Mouse (Mus musculus): ENCODE results near the gene Lmbrd1. TPM values are rescaled to one million over a fixed set of nuclear protein-coding genes. Genes with fewer than 3 reads are reported as not detected.
"Not testable (repeated sequence)": the region's sequence is repeated elsewhere in the genome, so short reads cannot be mapped to it uniquely, and the experiment has no call there.

The Lmbrd1 gene
- polyA plus RNA-seq (2015; fragmentation: Nextera tagmentation; extraction: Ambion mirVana), result 26.1 and 28.0 TPM in 2 replicates

- no peaks in the 10 kb centered on the region for H3K36me3 ChIP-seq (replicated peaks; ENCODE audit: insufficient read depth, low read length)
- peak within 1 kb of the TSS; percentile 75 for H3K4me2 ChIP-seq (ENCODE audit: low read depth, low read length)
- peak within 1 kb of the TSS; percentile 85 for H3K4me3 ChIP-seq (ENCODE audit: low read depth, low read length)
- H3K4me1 ChIP-seq (ENCODE audit: insufficient read depth), result peaks cover 8% of the 10 kb centered on the region; the same call in 1 of the 2 replicates
- H3K27ac ChIP-seq (ENCODE audit: low read depth), result peak within 1 kb of the TSS; percentile 89
- peak; percentile 96 for DNase-seq
- no peaks in the 10 kb centered on the region for H3K27me3 ChIP-seq (ENCODE audit: insufficient read depth, low read length)
- H3K9ac ChIP-seq (replicated peaks), result peak within 1 kb of the TSS; percentile 91
- WGBS (ENCODE audit: insufficient replicate concordance), result under 1% methylated on average over 45 of the region's 54 CpGs
- peak; percentile 96 for ATAC-seq
- H3K9me3 ChIP-seq (ENCODE audit: low read length), result no peaks in the 10 kb centered on the region
- TF ChIP-seq EP300 (IDR thresholded peaks at IDR 0.05; ENCODE audit: low read depth) (no peak), CTCF (IDR thresholded peaks at IDR 0.05; ENCODE audit: low read depth) (peak; percentile 85)
Measured at GRCm38 (mm10) chr1:24678205-24678917, at the start of gene Lmbrd1. Lmbrd1 (plus strand) TSS chr1:24678630.

DNA sequence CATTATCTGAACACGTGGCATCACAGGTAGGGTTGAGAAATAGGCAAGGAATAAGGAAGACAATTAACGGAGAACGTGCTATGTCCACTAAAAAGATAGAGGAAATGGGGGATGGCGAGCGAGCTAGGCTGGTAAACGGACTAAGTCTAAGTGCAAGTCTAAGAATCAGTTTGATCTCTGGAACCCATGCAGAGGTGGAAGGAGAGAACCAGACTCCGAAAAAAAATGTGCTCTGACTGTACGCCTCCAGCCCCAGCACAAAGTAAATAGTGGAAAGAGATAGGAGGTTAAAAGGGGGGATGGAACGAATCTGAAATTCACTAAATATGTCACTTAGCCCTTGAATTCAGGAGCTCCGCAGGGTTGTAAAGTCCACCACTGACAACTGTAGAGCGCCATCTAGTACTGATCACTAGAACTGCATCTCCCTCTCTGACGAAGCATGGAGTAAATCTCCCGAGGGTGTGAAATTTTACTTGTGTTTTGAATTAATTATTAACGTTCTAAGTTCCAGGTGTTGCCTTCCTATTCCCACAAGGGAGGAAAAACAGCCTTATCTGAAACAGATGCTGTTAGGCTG is 44.8 kb upstream of the Lmbrd1 start:
- TF ChIP-seq CTCF (IDR thresholded peaks at IDR 0.05; ENCODE audit: low read depth) (peak; percentile 52), EP300 (IDR thresholded peaks at IDR 0.05; ENCODE audit: low read depth) (no peak)
- Histone ChIP-seq H3K9ac (replicated peaks) (no peak overlapping the region), H3K27me3 (ENCODE audit: insufficient read depth, low read length) (no peaks in the 10 kb centered on the region), H3K4me3 (ENCODE audit: low read depth, low read length) (no peak overlapping the region), H3K27ac (ENCODE audit: low read depth) (no peak overlapping the region), H3K9me3 (ENCODE audit: low read length) (no peaks in the 10 kb centered on the region), H3K4me1 (ENCODE audit: insufficient read depth) (no peaks in the 10 kb centered on the region), H3K4me2 (ENCODE audit: low read depth, low read length) (no peak overlapping the region), H3K36me3 (replicated peaks; ENCODE audit: insufficient read depth, low read length) (no peaks in the 10 kb centered on the region)
- WGBS (ENCODE audit: insufficient replicate concordance), result 28% methylated on average over 14 of the region's 14 CpGs
- DNase-seq (no peak), ATAC-seq (no peak)

DNA sequence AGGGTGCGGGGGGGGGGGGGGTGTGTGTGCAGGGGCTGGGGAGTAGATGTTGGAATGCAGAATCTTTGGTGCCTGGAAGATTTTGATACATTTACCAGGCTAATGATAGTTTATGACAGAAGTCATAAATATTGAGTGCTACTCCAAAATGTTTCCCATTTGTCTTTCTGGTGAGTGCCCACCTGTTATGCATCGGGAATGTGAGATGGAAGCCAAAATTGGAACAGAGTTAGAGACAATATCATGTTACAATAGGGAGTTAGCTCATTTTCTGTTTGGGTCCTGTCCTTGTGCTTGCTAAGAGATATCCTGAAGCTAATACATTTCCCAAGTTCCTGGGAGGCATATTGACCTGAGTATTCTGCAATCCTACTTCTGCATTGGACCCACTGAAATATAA is 28.3 kb upstream of the Lmbrd1 start:
- TF ChIP-seq CTCF (IDR thresholded peaks at IDR 0.05; ENCODE audit: low read depth), result no peak
- no peak for TF ChIP-seq EP300 (IDR thresholded peaks at IDR 0.05; ENCODE audit: low read depth)
- Histone ChIP-seq H3K36me3 (replicated peaks; ENCODE audit: insufficient read depth, low read length) (no peaks in the 10 kb centered on the region), H3K4me2 (ENCODE audit: low read depth, low read length) (no peak overlapping the region), H3K4me1 (ENCODE audit: insufficient read depth) (no peaks in the 10 kb centered on the region), H3K27me3 (ENCODE audit: insufficient read depth, low read length) (no peaks in the 10 kb centered on the region), H3K9ac (replicated peaks) (no peak overlapping the region), H3K4me3 (ENCODE audit: low read depth, low read length) (no peak overlapping the region), H3K27ac (ENCODE audit: low read depth) (no peak overlapping the region), H3K9me3 (ENCODE audit: low read length) (no peaks in the 10 kb centered on the region)
- no peak for DNase-seq
- WGBS (ENCODE audit: insufficient replicate concordance), result 52% methylated on average over 2 of the region's 2 CpGs
- ATAC-seq, result no peak

DNA sequence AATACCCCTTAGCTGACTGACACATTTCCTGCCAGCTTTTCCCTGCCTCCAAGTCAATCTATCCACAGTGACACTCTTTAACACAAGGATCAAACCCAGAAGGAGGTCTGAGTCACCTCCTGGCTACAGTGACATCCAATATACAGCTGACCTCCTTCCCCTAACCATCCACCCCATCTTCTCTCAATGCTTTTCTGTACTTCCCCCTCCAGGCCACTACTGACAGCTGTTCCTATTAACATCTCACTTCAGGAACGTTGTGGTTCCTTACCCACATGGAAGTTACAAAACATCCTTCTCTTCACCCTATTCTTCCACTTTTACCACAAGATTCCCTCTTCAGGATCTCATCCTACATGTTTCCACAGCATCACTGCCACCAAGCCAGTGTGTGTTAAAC is 18.5 kb upstream of the Lmbrd1 start:
- no peak overlapping the region for H3K4me2 ChIP-seq (ENCODE audit: low read depth, low read length)
- DNase-seq, result no peak
- H3K4me3 ChIP-seq (ENCODE audit: low read depth, low read length), result no peak overlapping the region
- no peaks in the 10 kb centered on the region for H3K27me3 ChIP-seq (ENCODE audit: insufficient read depth, low read length)
- no peak overlapping the region for H3K9ac ChIP-seq (replicated peaks)
- no peak for ATAC-seq
- H3K4me1 ChIP-seq (ENCODE audit: insufficient read depth), result no peaks in the 10 kb centered on the region
- H3K27ac ChIP-seq (ENCODE audit: low read depth), result no peak overlapping the region
- WGBS (ENCODE audit: insufficient replicate concordance), result 34% methylated on average over 1 of the region's 1 CpGs
- no peaks in the 10 kb centered on the region for H3K36me3 ChIP-seq (replicated peaks; ENCODE audit: insufficient read depth, low read length)
- TF ChIP-seq EP300 (IDR thresholded peaks at IDR 0.05; ENCODE audit: low read depth) (no peak), CTCF (IDR thresholded peaks at IDR 0.05; ENCODE audit: low read depth) (no peak)
- no peaks in the 10 kb centered on the region for H3K9me3 ChIP-seq (ENCODE audit: low read length)

GRCm38 (mm10) chr1:24660662-24661061 is 17.8 kb upstream of the Lmbrd1 start:
- H3K4me3 ChIP-seq (ENCODE audit: low read depth, low read length); DNase-seq; ATAC-seq; H3K4me1 ChIP-seq (ENCODE audit: insufficient read depth); H3K27me3 ChIP-seq (ENCODE audit: insufficient read depth, low read length); H3K36me3 ChIP-seq (replicated peaks; ENCODE audit: insufficient read depth, low read length); H3K9ac ChIP-seq (replicated peaks); H3K27ac ChIP-seq (ENCODE audit: low read depth); H3K4me2 ChIP-seq (ENCODE audit: low read depth, low read length); H3K9me3 ChIP-seq (ENCODE audit: low read length): not testable (repeated sequence)

DNA sequence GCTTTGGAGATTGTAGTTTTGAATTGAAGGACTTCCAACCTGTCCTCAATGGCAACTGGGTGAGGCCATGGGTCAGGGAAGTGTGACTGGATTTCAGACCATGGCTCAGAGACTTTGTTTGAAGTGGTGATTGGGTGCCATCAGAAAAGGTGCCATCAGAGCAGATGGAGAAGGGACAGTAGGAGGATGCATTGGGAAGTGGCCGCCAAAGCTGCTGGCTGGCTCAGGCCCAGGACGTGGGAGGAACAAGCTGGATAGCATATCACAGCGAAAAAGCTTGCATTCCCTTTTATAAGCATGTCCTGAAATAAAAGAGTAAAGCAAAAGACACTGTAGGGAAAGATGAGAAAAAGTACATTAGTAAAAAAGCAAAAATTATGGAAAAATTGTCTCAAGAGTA is 16.9 kb upstream of the Lmbrd1 start:
- Histone ChIP-seq H3K9me3 (ENCODE audit: low read length) (no peaks in the 10 kb centered on the region), H3K27me3 (ENCODE audit: insufficient read depth, low read length) (no peaks in the 10 kb centered on the region), H3K36me3 (replicated peaks; ENCODE audit: insufficient read depth, low read length) (no peaks in the 10 kb centered on the region), H3K4me1 (ENCODE audit: insufficient read depth) (no peaks in the 10 kb centered on the region), H3K4me2 (ENCODE audit: low read depth, low read length) (no peak overlapping the region), H3K27ac (ENCODE audit: low read depth) (no peak overlapping the region), H3K4me3 (ENCODE audit: low read depth, low read length) (no peak overlapping the region), H3K9ac (replicated peaks) (no peak overlapping the region)
- TF ChIP-seq CTCF (IDR thresholded peaks at IDR 0.05; ENCODE audit: low read depth), result no peak
- TF ChIP-seq EP300 (IDR thresholded peaks at IDR 0.05; ENCODE audit: low read depth), result no peak
- ATAC-seq, result no peak
- WGBS (ENCODE audit: insufficient replicate concordance), result 69% methylated on average over 3 of the region's 3 CpGs
- no peak for DNase-seq
